Mouse (Mus musculus): ENCODE results near the gene Ppp1r9b. TPM values are rescaled to one million over a fixed set of nuclear protein-coding genes. Genes with fewer than 3 reads are reported as not detected.

The Ppp1r9b gene
- total RNA-seq, 2 experiments from 2014 or later, result 705 to 706 TPM

DNA sequence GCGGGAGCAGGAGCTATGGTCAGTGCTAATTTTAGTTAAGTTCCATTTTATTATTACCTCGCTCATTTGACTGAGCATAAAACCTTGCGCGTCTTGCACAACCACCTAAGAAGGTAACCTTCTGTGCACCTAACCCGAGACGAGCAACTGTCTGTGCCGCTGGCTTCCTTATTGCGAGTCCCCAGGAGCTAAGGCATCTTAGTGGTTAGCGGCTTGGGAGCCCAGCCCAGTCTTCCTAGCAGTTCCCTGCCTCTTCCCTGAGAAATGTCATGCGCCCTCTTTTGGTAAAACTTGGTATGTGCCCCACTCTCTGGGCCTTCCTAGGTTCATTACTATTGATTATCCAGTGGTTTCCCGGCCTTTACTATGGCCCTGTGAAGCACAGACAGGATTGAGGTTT is 51.3 kb downstream of the Ppp1r9b start:
- peak; percentile 78 to 87 for DNase-seq (ENCODE audit: low spot score in 2 of 2)

DNA sequence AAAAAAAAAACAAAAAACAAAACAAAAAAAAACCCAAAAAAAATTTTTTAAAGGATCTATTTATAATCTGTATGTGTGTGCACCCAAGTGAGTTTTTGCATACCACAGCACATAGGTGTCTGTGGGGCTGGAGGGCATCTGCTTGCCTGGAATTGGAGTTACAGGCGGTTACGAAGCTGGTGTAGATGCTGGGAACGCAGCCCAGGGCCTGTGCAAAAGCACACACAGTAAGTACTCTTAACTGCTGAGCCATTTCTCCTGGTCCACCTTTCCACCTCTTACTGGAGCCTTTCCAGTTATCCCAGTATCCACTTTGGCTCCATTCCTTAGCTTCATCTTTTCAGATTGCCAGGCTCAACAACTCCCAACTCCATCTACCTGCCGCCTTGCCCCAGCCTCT is 52.2 kb downstream of the Ppp1r9b start:
- no peak for DNase-seq (ENCODE audit: low spot score in 2 of 2)

DNA sequence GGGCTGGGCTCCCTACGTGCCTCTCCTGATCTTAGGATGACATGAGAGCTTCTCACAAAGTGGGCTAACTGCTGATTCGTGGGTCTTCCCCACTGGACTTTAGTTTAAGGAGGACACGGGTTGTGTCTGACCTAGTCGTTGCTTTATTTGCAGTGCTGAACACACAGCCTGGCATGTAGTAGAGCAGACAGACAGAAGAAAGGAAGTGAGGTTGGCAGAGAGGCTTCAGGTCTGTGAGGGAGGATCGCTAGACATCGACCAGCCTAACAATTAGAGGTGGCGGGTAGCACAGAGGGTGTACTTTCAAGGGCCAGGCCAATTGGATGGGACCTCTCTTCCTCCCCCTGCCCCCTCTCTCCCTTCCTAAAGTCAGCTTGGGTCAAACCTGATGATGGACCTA is 52.8 kb downstream of the Ppp1r9b start:
- no peak for DNase-seq (ENCODE audit: low spot score in 2 of 2)

- DNase-seq (ENCODE audit: low spot score in 2 of 2), result no peak
Observed at GRCm38 (mm10) chr11:95044185-95044870, 53.5 kb downstream of the Ppp1r9b start.

GRCm38 (mm10) chr11:95046980-95047680 is 56.3 kb downstream of the Ppp1r9b start:
- peak in 1 of 2 experiments; percentile 73 for DNase-seq (ENCODE audit: low spot score in 2 of 2)

- no peak for DNase-seq (ENCODE audit: low spot score in 2 of 2)
Observed at GRCm38 (mm10) chr11:95053062-95053461, 62.2 kb downstream of the Ppp1r9b start.

Other genes with a start within 250 kb of the Ppp1r9b start
- gene Cdc34b, start 249.3 kb upstream of the Ppp1r9b start, total RNA-seq (2021), result under 1 TPM in 1 of 2 experiments, not detected in 1; 0.45 TPM
- gene Tmem92, start 208.3 kb upstream of the Ppp1r9b start, total RNA-seq (2021), result not detected
- gene Col1a1, start 54.8 kb upstream of the Ppp1r9b start, total RNA-seq (2021), result 10 to 100 TPM; 39.7 to 59.5 TPM
- not detected for gene Hils1, start 23.4 kb upstream of the Ppp1r9b start, total RNA-seq (2021)
- under 1 TPM; 0.95 to 0.99 TPM for gene Sgca, start 14.7 kb upstream of the Ppp1r9b start, total RNA-seq (2021)
- 10 to 100 TPM; 73.6 to 78.1 TPM for gene Samd14, start 18.8 kb downstream of the Ppp1r9b start, total RNA-seq (2021)
- gene Pdk2, start 50.3 kb downstream of the Ppp1r9b start, total RNA-seq (2021), result 10 to 100 TPM; 90.5 to 91.0 TPM
- 10 to 100 TPM; 15.4 to 17.7 TPM for gene Itga3, start 85.8 kb downstream of the Ppp1r9b start, total RNA-seq (2021)
- not detected for gene Dlx3, start 129.1 kb downstream of the Ppp1r9b start, total RNA-seq (2021)
- gene Dlx4, start 155.2 kb downstream of the Ppp1r9b start, total RNA-seq (2021), result not detected

Data from layer of hippocampus, postnatal 14 days (tissue).